Mouse (Mus musculus) spleen, adult 2 months (tissue): Measurements from ENCODE around the gene Rims3.

ENCODE experiments used
- CTCF ChIP-seq: fragments of 200-500 bp; IDR thresholded peaks from 2 replicates; pipeline ENCODE4 v1.5.1; 2011; ENCODE audit warnings: mild to moderate bottlenecking, inconsistent platforms; ENCODE audit not compliant: insufficient read depth, insufficient read length, insufficient replicate concordance; ENCODE audit errors: extremely low read depth
- POLR2A ChIP-seq: fragments of 200-500 bp; IDR thresholded peaks from 2 replicates; pipeline ENCODE4 v1.6.1; 2011; ENCODE audit warnings: low read depth, low read length, inconsistent platforms

GRCm38 (mm10) chr4:120887381-120888112 lies 32.9 kb downstream of the Rims3 start:
- TF ChIP-seq POLR2A (no peak), CTCF (peak; percentile 29; the same call in 1 of the 2 replicates)
